Mouse (Mus musculus): ENCODE measurements at regions not wholly inside any gene's neighbourhood (a gene's known extent, or its start where the extent isn't known, plus 50 kb on each side); places are given as distances from the start of the nearest gene placed in this dataset.

- no peak for DNase-seq (ENCODE audit: low spot score)
Observed at GRCm38 (mm10) chr4:71229796-71230496, 527.8 kb downstream of the Gm11232 start.

- no peak for DNase-seq (ENCODE audit: low spot score)
Observed at GRCm38 (mm10) chr4:71226653-71227052, 531.1 kb downstream of the Gm11232 start.

- DNase-seq (ENCODE audit: low spot score), result no peak
Observed at GRCm38 (mm10) chr4:71218060-71218459, 539.7 kb downstream of the Gm11232 start.

GRCm38 (mm10) chr4:71187801-71188200 lies 570.0 kb downstream of the Gm11232 start:
- no peak for DNase-seq (ENCODE audit: low spot score)

- DNase-seq (ENCODE audit: low spot score), result no peak
Observed at GRCm38 (mm10) chr4:71177661-71178060, 580.1 kb downstream of the Gm11232 start.

- DNase-seq (ENCODE audit: low spot score), result no peak
Observed at GRCm38 (mm10) chr4:71165802-71166201, 592.0 kb downstream of the Gm11232 start.

GRCm38 (mm10) chr4:71131670-71132317 lies 597.0 kb upstream of the Megf9 start:
- no peak for DNase-seq (ENCODE audit: low spot score)

GRCm38 (mm10) chr4:71130946-71131669 lies 596.3 kb upstream of the Megf9 start:
- no peak for DNase-seq (ENCODE audit: low spot score)

- no peak for DNase-seq (ENCODE audit: low spot score)
Observed at GRCm38 (mm10) chr4:71129306-71129705, 594.5 kb upstream of the Megf9 start.
